13 mouse cellular contexts compared by ENCODE assay signal in the genomic region with DNA sequence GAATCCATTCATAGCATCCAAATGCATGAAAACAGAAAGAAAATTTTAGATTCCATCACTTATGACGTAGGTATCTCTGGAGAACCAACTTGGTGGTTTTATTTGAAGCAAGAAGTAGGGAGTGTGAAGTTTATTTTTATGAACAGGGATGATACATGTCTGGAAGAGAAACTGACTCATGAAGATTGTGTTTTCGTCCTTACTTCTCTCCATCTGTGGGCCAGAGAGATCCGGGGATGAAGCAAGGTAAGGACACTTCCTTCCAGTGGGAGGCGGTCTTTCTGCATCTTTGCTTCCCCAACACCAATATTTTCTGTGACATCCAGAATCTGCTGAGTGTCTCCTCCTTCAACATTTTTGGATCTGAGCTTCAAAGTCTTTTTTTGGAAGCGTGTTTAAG. TPM values are rescaled to one million over a fixed set of nuclear protein-coding genes. Genes with fewer than 3 reads are reported as not detected.
DNase-seq lines count a peak whose midpoint lies in the region; ATAC-seq and TF ChIP-seq lines count a peak whose summit lies in the region.
"Had no signal": no experiment of that assay in that cellular context is flagged by ENCODE, and none has a peak within 500 bp of the region (broad histone marks: within the 10 kb centered on the region; RNA-seq: fewer than 3 reads in every experiment).

No protein-coding gene starts in this region.

- no peak overlapping the region for H3K9ac ChIP-seq in hindbrain, postnatal 0 days (replicated peaks; ENCODE audit: low read length)
- no peak overlapping the region for H3K9ac ChIP-seq in hindbrain, embryonic 11.5 days (ENCODE audit: low read depth, low read length)
- H3K9ac ChIP-seq in heart, embryonic 12.5 days = no peak overlapping the region
- H3K9ac ChIP-seq: heart, embryonic 15.5 days; hindbrain, embryonic 13.5 days; liver, embryonic 12.5 days had no signal

- H3K4me2 ChIP-seq in hindbrain, postnatal 0 days (ENCODE audit: low read depth, low read length) = no peak overlapping the region
- no peak overlapping the region for H3K4me2 ChIP-seq in hindbrain, embryonic 11.5 days (replicated peaks; ENCODE audit: low read depth, low read length)
- H3K4me2 ChIP-seq in heart, embryonic 12.5 days = no peak overlapping the region
- H3K4me2 ChIP-seq: heart, embryonic 15.5 days; hindbrain, embryonic 13.5 days; liver, embryonic 12.5 days had no signal

- TF ChIP-seq CTCF in hindbrain, postnatal 0 days (IDR thresholded peaks at IDR 0.05; ENCODE audit: low read depth) = peak; percentile 22; the same call in 1 of the 2 replicates

- no peak overlapping the region for H3K27ac ChIP-seq in hindbrain, postnatal 0 days
- H3K27ac ChIP-seq in hindbrain, embryonic 11.5 days (ENCODE audit: low read depth, low read length) = no peak overlapping the region
- no peak overlapping the region for H3K27ac ChIP-seq in heart, embryonic 12.5 days (ENCODE audit: poor library complexity, severe bottlenecking)
- H3K27ac ChIP-seq: heart, embryonic 15.5 days; hindbrain, embryonic 13.5 days; liver, embryonic 12.5 days had no signal

- no peaks in the 10 kb centered on the region for H3K9me3 ChIP-seq in hindbrain, postnatal 0 days (ENCODE audit: low read length)
- no peaks in the 10 kb centered on the region for H3K9me3 ChIP-seq in hindbrain, embryonic 11.5 days (ENCODE audit: control insufficient read depth, low read length)
- H3K9me3 ChIP-seq in heart, embryonic 12.5 days (replicated peaks) = no peaks in the 10 kb centered on the region
- H3K9me3 ChIP-seq: heart, embryonic 15.5 days; hindbrain, embryonic 13.5 days; liver, embryonic 12.5 days had no signal

- H3K36me3 ChIP-seq in hindbrain, postnatal 0 days (ENCODE audit: insufficient read depth, low read length) = no peaks in the 10 kb centered on the region
- H3K36me3 ChIP-seq in hindbrain, embryonic 11.5 days (ENCODE audit: control insufficient read depth, insufficient read depth, low read length) = no peaks in the 10 kb centered on the region
- no peaks in the 10 kb centered on the region for H3K36me3 ChIP-seq in heart, embryonic 12.5 days
- H3K36me3 ChIP-seq: heart, embryonic 15.5 days; hindbrain, embryonic 13.5 days; liver, embryonic 12.5 days had no signal

- no peak overlapping the region for H3K4me3 ChIP-seq in hindbrain, postnatal 0 days (ENCODE audit: low read length)
- H3K4me3 ChIP-seq in hindbrain, embryonic 11.5 days (ENCODE audit: low read depth, low read length) = no peak overlapping the region
- no peak overlapping the region for H3K4me3 ChIP-seq in heart, embryonic 12.5 days
- H3K4me3 ChIP-seq: heart, embryonic 15.5 days; hindbrain, embryonic 13.5 days; liver, embryonic 12.5 days had no signal

- intact Hi-C loops in left cerebral cortex, postnatal 14 days (cut with DNase I) = loop anchor here (10.0 kb wide), 3 partner anchors 235 to 475 kb away; no protein-coding TSS in a partner anchor

- no peaks in the 10 kb centered on the region for H3K27me3 ChIP-seq in hindbrain, postnatal 0 days (ENCODE audit: insufficient read depth, low read length)
- no peaks in the 10 kb centered on the region for H3K27me3 ChIP-seq in hindbrain, embryonic 11.5 days (ENCODE audit: control insufficient read depth, insufficient read depth, low read length)
- no peaks in the 10 kb centered on the region for H3K27me3 ChIP-seq in heart, embryonic 12.5 days (replicated peaks)
- H3K27me3 ChIP-seq: hindbrain, embryonic 13.5 days had no signal

- 79% methylated on average over 5 of the region's 5 CpGs for WGBS in hindbrain, postnatal 0 days
- 76% methylated on average over 5 of the region's 5 CpGs for WGBS in hindbrain, embryonic 11.5 days
- 66% methylated on average over 5 of the region's 5 CpGs for WGBS in heart, embryonic 12.5 days

- no peak for DNase-seq in hindbrain, postnatal 0 days (ENCODE audit: low spot score)
- DNase-seq in hindbrain, embryonic 11.5 days (ENCODE audit: low spot score) = no peak
- DNase-seq in right cerebral cortex, adult 18-20 months = peak; percentile 78
- no peak for DNase-seq in right cerebral cortex, postnatal 4 days
- DNase-seq in left cerebral cortex, postnatal 14 days (ENCODE audit: low spot score in 2 of 2) = peak; percentile 55 to 67
- DNase-seq in adrenal gland, postnatal 25 days = no peak
- no peak for DNase-seq in spleen, postnatal 4 days (ENCODE audit: low spot score in 2 of 2)
- DNase-seq: gastrocnemius, postnatal 25 days had no signal

- ATAC-seq in hindbrain, postnatal 0 days = no peak
- no peak for ATAC-seq in hindbrain, embryonic 11.5 days (ENCODE audit: low FRiP score)
- no peak for ATAC-seq in heart, embryonic 12.5 days (ENCODE audit: insufficient number of reproducible peaks, low FRiP score)
- ATAC-seq: CD4-positive, CD25-positive, alpha-beta regulatory T cell, adult 4 months; liver, embryonic 12.5 days had no signal

- no peaks in the 10 kb centered on the region for H3K4me1 ChIP-seq in hindbrain, postnatal 0 days (ENCODE audit: insufficient read depth, low read length)
- no peaks in the 10 kb centered on the region for H3K4me1 ChIP-seq in hindbrain, embryonic 11.5 days (replicated peaks; ENCODE audit: control insufficient read depth, insufficient read depth, low read length)
- no peaks in the 10 kb centered on the region for H3K4me1 ChIP-seq in heart, embryonic 12.5 days (replicated peaks)
- H3K4me1 ChIP-seq: heart, embryonic 15.5 days; hindbrain, embryonic 13.5 days; liver, embryonic 12.5 days had no signal

RNA-seq across cellular contexts. Expression of a gene that starts 6.0 kb away (rescaled TPM):
- total RNA-seq in hindbrain, postnatal 0 days (2014; rRNA removed) = 46.8 and 48.8 TPM in 2 replicates
- 47.4 and 51.5 TPM in 2 replicates for polyA plus RNA-seq in hindbrain, postnatal 0 days (2015; fragmentation: Nextera tagmentation; extraction: Ambion mirVana)
- polyA plus RNA-seq in hindbrain, embryonic 11.5 days (2014; fragmentation: Nextera tagmentation; extraction: Ambion mirVana) = 9.5 and 10.7 TPM in 2 replicates
- total RNA-seq in left cerebral cortex, postnatal 14 days (2021) = 100 to 1,000 TPM; 170 to 190 TPM
- total RNA-seq in adrenal gland, postnatal 25 days (2021) = 84.0 and 96.1 TPM in 2 replicates
- polyA plus RNA-seq in heart, embryonic 12.5 days (2016; fragmentation: Nextera tagmentation; extraction: Ambion mirVana) = 6.1 and 8.2 TPM in 2 replicates
- polyA plus RNA-seq: CD4-positive, CD25-positive, alpha-beta regulatory T cell, adult 4 months had no signal

Comparison
In these comparisons a context has a peak if more than half of its experiments do, and no peak if none do; other contexts are left out.
1. DNase-seq: peak in right cerebral cortex, adult 18-20 months (single experiment) and left cerebral cortex, postnatal 14 days (2 of 2); none in hindbrain, postnatal 0 days (single experiment), hindbrain, embryonic 11.5 days (single experiment), right cerebral cortex, postnatal 4 days (single experiment), adrenal gland, postnatal 25 days (single experiment) and spleen, postnatal 4 days (0 of 2).